Mouse (Mus musculus) kidney, adult 2 months (tissue): Measurements from ENCODE around the gene Spata31d1d.

Experiments
- CTCF ChIP-seq: fragments of 200-500 bp; conservative IDR thresholded peaks from 2 replicates; pipeline ENCODE4 v1.5.1; 2011; ENCODE audit warnings: low read depth, mild to moderate bottlenecking, control low read depth, low read length, moderate library complexity, mixed read lengths; ENCODE audit not compliant: insufficient read depth, insufficient read length
- POLR2A ChIP-seq: fragments of 200-500 bp; IDR thresholded peaks from one replicate; pipeline ENCODE4 v1.6.1; 2011; ENCODE audit warnings: low read depth, low read length, control low read depth

- TF ChIP-seq POLR2A = no peak
- TF ChIP-seq CTCF = no peak
Observed at GRCm38 (mm10) chr13:59676316-59677229, 55.0 kb downstream of the Spata31d1d start.
